Mouse (Mus musculus): ENCODE data around the gene Tprn.

GRCm38 (mm10) chr2:25278928-25279882 is 16.8 kb downstream of the Tprn start:
- TF ChIP-seq POLR2A (IDR thresholded peaks at IDR 0.05; ENCODE audit: low read depth, low read length) (no peak), CTCF (IDR thresholded peaks at IDR 0.05; ENCODE audit: borderline replicate concordance, insufficient read depth, low read length) (peak; percentile 48; the same call in 1 of the 2 replicates)
